Mouse (Mus musculus): Measurements from ENCODE around the gene Ephx1.
"Not testable (repeated sequence)": the region's sequence is repeated elsewhere in the genome, so short reads cannot be mapped to it uniquely, and the experiment has no call there.

Gene Ephx1

GRCm38 (mm10) chr1:180937631-180938030 lies 83.1 kb downstream of the Ephx1 start:
- not testable (repeated sequence) for DNase-seq (ENCODE audit: low read depth, low spot score)

- DNase-seq (ENCODE audit: low read depth, low spot score): not testable (repeated sequence)
Measured at GRCm38 (mm10) chr1:180936610-180937398, 83.9 kb downstream of the Ephx1 start.

- DNase-seq (ENCODE audit: low read depth, low spot score): no peak
Measured at GRCm38 (mm10) chr1:180934467-180935419, 86.0 kb downstream of the Ephx1 start, which contains the start of gene Lefty1. Gene Lefty1, plus strand, starts transcription at chr1:180935022.

- no peak for DNase-seq (ENCODE audit: low read depth, low spot score)
Measured at GRCm38 (mm10) chr1:180933659-180934058, 87.0 kb downstream of the Ephx1 start.

- DNase-seq (ENCODE audit: low read depth, low spot score): no peak
Measured at GRCm38 (mm10) chr1:180931106-180931505, 89.6 kb downstream of the Ephx1 start.

GRCm38 (mm10) chr1:180929599-180929998 lies 91.1 kb downstream of the Ephx1 start:
- no peak for DNase-seq (ENCODE audit: low read depth, low spot score)

- DNase-seq (ENCODE audit: low read depth, low spot score): no peak
Measured at GRCm38 (mm10) chr1:180926286-180926685, 94.4 kb downstream of the Ephx1 start.
